Mouse (Mus musculus): ENCODE results near the gene Oxct2a. TPM values are rescaled to one million over a fixed set of nuclear protein-coding genes. Genes with fewer than 3 reads are reported as not detected.

The Oxct2a gene
- polyA plus RNA-seq, 1 experiment: 0.24 TPM

- no peak overlapping the region for H3K27ac ChIP-seq (ENCODE audit: control insufficient read depth, insufficient read depth, low read length)
- DNase-seq: no peak
- no peaks in the 10 kb centered on the region for H3K4me1 ChIP-seq (replicated peaks; ENCODE audit: control insufficient read depth, insufficient read depth, low read length)
- H3K4me3 ChIP-seq (ENCODE audit: control insufficient read depth, insufficient read depth, low read length): no peak overlapping the region
- no peaks in the 10 kb centered on the region for H3K36me3 ChIP-seq (ENCODE audit: control insufficient read depth, insufficient read depth, low read length)
- TF ChIP-seq POLR2A (IDR thresholded peaks at IDR 0.05; ENCODE audit: control insufficient read depth, extremely low read depth, insufficient read depth, low read length, poor library complexity) (no peak), CTCF (IDR thresholded peaks at IDR 0.05; ENCODE audit: borderline replicate concordance, control insufficient read depth, extremely low read depth, insufficient read depth, low read length, poor library complexity) (no peak)
- 90% methylated on average over 3 of the region's 3 CpGs for WGBS
- no peaks in the 10 kb centered on the region for H3K27me3 ChIP-seq (ENCODE audit: control insufficient read depth, insufficient read depth, low read length)
Measured at GRCm38 (mm10) chr4:123314497-123314896, 8.9 kb downstream of the Oxct2a start.

- 29% methylated on average over 6 of the region's 6 CpGs for whole genome bisulfite sequencing
- DNase-seq: no peak
- no peak overlapping the region for H3K27ac ChIP-seq (ENCODE audit: control insufficient read depth, insufficient read depth, low read length)
- no peaks in the 10 kb centered on the region for H3K4me1 ChIP-seq (replicated peaks; ENCODE audit: control insufficient read depth, insufficient read depth, low read length)
- H3K27me3 ChIP-seq (ENCODE audit: control insufficient read depth, insufficient read depth, low read length): no peaks in the 10 kb centered on the region
- H3K36me3 ChIP-seq (ENCODE audit: control insufficient read depth, insufficient read depth, low read length): no peaks in the 10 kb centered on the region
- H3K4me3 ChIP-seq (ENCODE audit: control insufficient read depth, insufficient read depth, low read length): no peak overlapping the region
- no peak for TF ChIP-seq POLR2A (IDR thresholded peaks at IDR 0.05; ENCODE audit: control insufficient read depth, extremely low read depth, insufficient read depth, low read length, poor library complexity)
- no peak for TF ChIP-seq CTCF (IDR thresholded peaks at IDR 0.05; ENCODE audit: borderline replicate concordance, control insufficient read depth, extremely low read depth, insufficient read depth, low read length, poor library complexity)
Measured at GRCm38 (mm10) chr4:123313010-123313409, 10.4 kb downstream of the Oxct2a start.

- TF ChIP-seq CTCF (IDR thresholded peaks at IDR 0.05; ENCODE audit: borderline replicate concordance, control insufficient read depth, extremely low read depth, insufficient read depth, low read length, poor library complexity) (no peak), POLR2A (IDR thresholded peaks at IDR 0.05; ENCODE audit: control insufficient read depth, extremely low read depth, insufficient read depth, low read length, poor library complexity) (no peak)
- Histone ChIP-seq H3K27me3 (ENCODE audit: control insufficient read depth, insufficient read depth, low read length) (no peaks in the 10 kb centered on the region), H3K36me3 (ENCODE audit: control insufficient read depth, insufficient read depth, low read length) (no peaks in the 10 kb centered on the region), H3K4me1 (replicated peaks; ENCODE audit: control insufficient read depth, insufficient read depth, low read length) (no peaks in the 10 kb centered on the region), H3K4me3 (ENCODE audit: control insufficient read depth, insufficient read depth, low read length) (no peak overlapping the region), H3K27ac (ENCODE audit: control insufficient read depth, insufficient read depth, low read length) (no peak overlapping the region)
- WGBS: 90% methylated on average over 7 of the region's 7 CpGs
- DNase-seq: no peak
Measured at GRCm38 (mm10) chr4:123311845-123312244, 11.6 kb downstream of the Oxct2a start.

GRCm38 (mm10) chr4:123308292-123308691 lies 15.1 kb downstream of the Oxct2a start:
- Histone ChIP-seq H3K4me3 (ENCODE audit: control insufficient read depth, insufficient read depth, low read length) (no peak overlapping the region), H3K27me3 (ENCODE audit: control insufficient read depth, insufficient read depth, low read length) (no peaks in the 10 kb centered on the region), H3K27ac (ENCODE audit: control insufficient read depth, insufficient read depth, low read length) (no peak overlapping the region), H3K4me1 (replicated peaks; ENCODE audit: control insufficient read depth, insufficient read depth, low read length) (peaks cover 4% of the 10 kb centered on the region; the same call in 1 of the 2 replicates), H3K36me3 (ENCODE audit: control insufficient read depth, insufficient read depth, low read length) (no peaks in the 10 kb centered on the region)
- TF ChIP-seq CTCF (IDR thresholded peaks at IDR 0.05; ENCODE audit: borderline replicate concordance, control insufficient read depth, extremely low read depth, insufficient read depth, low read length, poor library complexity): no peak
- TF ChIP-seq POLR2A (IDR thresholded peaks at IDR 0.05; ENCODE audit: control insufficient read depth, extremely low read depth, insufficient read depth, low read length, poor library complexity): no peak
- 68% methylated on average over 3 of the region's 3 CpGs for WGBS
- no peak for DNase-seq

GRCm38 (mm10) chr4:123306999-123307398 lies 16.4 kb downstream of the Oxct2a start:
- TF ChIP-seq POLR2A (IDR thresholded peaks at IDR 0.05; ENCODE audit: control insufficient read depth, extremely low read depth, insufficient read depth, low read length, poor library complexity) (no peak), CTCF (IDR thresholded peaks at IDR 0.05; ENCODE audit: borderline replicate concordance, control insufficient read depth, extremely low read depth, insufficient read depth, low read length, poor library complexity) (no peak)
- H3K4me1 ChIP-seq (replicated peaks; ENCODE audit: control insufficient read depth, insufficient read depth, low read length): peaks cover 4% of the 10 kb centered on the region; the same call in 1 of the 2 replicates
- H3K4me3 ChIP-seq (ENCODE audit: control insufficient read depth, insufficient read depth, low read length): no peak overlapping the region
- H3K27ac ChIP-seq (ENCODE audit: control insufficient read depth, insufficient read depth, low read length): no peak overlapping the region
- H3K27me3 ChIP-seq (ENCODE audit: control insufficient read depth, insufficient read depth, low read length): no peaks in the 10 kb centered on the region
- no peak for DNase-seq
- H3K36me3 ChIP-seq (ENCODE audit: control insufficient read depth, insufficient read depth, low read length): peaks cover 4% of the 10 kb centered on the region; the same call in 1 of the 2 replicates
- 74% methylated on average over 10 of the region's 10 CpGs for WGBS

GRCm38 (mm10) chr4:123305789-123306188 lies 17.6 kb downstream of the Oxct2a start:
- no peak overlapping the region for H3K4me3 ChIP-seq (ENCODE audit: control insufficient read depth, insufficient read depth, low read length)
- TF ChIP-seq CTCF (IDR thresholded peaks at IDR 0.05; ENCODE audit: borderline replicate concordance, control insufficient read depth, extremely low read depth, insufficient read depth, low read length, poor library complexity) (no peak), POLR2A (IDR thresholded peaks at IDR 0.05; ENCODE audit: control insufficient read depth, extremely low read depth, insufficient read depth, low read length, poor library complexity) (no peak)
- H3K4me1 ChIP-seq (replicated peaks; ENCODE audit: control insufficient read depth, insufficient read depth, low read length): peaks cover 4% of the 10 kb centered on the region; the same call in 1 of the 2 replicates
- 4% methylated on average over 3 of the region's 3 CpGs for WGBS
- H3K27ac ChIP-seq (ENCODE audit: control insufficient read depth, insufficient read depth, low read length): no peak overlapping the region
- no peaks in the 10 kb centered on the region for H3K27me3 ChIP-seq (ENCODE audit: control insufficient read depth, insufficient read depth, low read length)
- peaks cover 4% of the 10 kb centered on the region; the same call in 1 of the 2 replicates for H3K36me3 ChIP-seq (ENCODE audit: control insufficient read depth, insufficient read depth, low read length)
- peak; percentile 19 for DNase-seq
